Comparison of ENCODE assay signal across 13 mouse cellular contexts in genomic region chr8:78344006-78344405, GRCm38 (mm10).
"Had no signal": no experiment of that assay in that cellular context is flagged by ENCODE, and none has a peak within 500 bp of the region (broad histone marks: within the 10 kb centered on the region; RNA-seq: fewer than 3 reads in every experiment).

No protein-coding gene starts in this region.

- H3K27ac ChIP-seq: left cerebral cortex, adult 2 months; limb, embryonic 13.5 days; liver, embryonic 14.5 days; midbrain, embryonic 15.5 days; neural tube, embryonic 12.5 days; stomach, postnatal 0 days had no signal

- H3K9ac ChIP-seq: limb, embryonic 13.5 days; liver, embryonic 14.5 days; lung, embryonic 14.5 days; midbrain, embryonic 15.5 days; neural tube, embryonic 12.5 days had no signal

- H3K4me3 ChIP-seq: left cerebral cortex, adult 2 months; limb, embryonic 13.5 days; midbrain, embryonic 15.5 days; neural tube, embryonic 12.5 days had no signal

- ATAC-seq: midbrain, embryonic 15.5 days had no signal

- H3K27me3 ChIP-seq: limb, embryonic 13.5 days; midbrain, embryonic 15.5 days; neural tube, embryonic 12.5 days had no signal

- H3K36me3 ChIP-seq: limb, embryonic 13.5 days; midbrain, embryonic 15.5 days; neural tube, embryonic 12.5 days had no signal

- H3K9me3 ChIP-seq: limb, embryonic 13.5 days; midbrain, embryonic 15.5 days; neural tube, embryonic 12.5 days had no signal

- H3K4me2 ChIP-seq: limb, embryonic 13.5 days; lung, embryonic 14.5 days; midbrain, embryonic 11.5 days; midbrain, embryonic 15.5 days; neural tube, embryonic 12.5 days had no signal

- DNase-seq: kidney, adult 18-20 months; kidney, postnatal 36 days; lung, embryonic 14.5 days; lung, postnatal 10 days; lung, postnatal 4 days; thymus, postnatal 4 days had no signal
